Mouse (Mus musculus): ENCODE data around the gene Epb41l3. TPM values are rescaled to one million over a fixed set of nuclear protein-coding genes. Genes with fewer than 3 reads are reported as not detected.

Gene Epb41l3
- polyA plus RNA-seq, 1 experiment = 27.1 TPM

DNA sequence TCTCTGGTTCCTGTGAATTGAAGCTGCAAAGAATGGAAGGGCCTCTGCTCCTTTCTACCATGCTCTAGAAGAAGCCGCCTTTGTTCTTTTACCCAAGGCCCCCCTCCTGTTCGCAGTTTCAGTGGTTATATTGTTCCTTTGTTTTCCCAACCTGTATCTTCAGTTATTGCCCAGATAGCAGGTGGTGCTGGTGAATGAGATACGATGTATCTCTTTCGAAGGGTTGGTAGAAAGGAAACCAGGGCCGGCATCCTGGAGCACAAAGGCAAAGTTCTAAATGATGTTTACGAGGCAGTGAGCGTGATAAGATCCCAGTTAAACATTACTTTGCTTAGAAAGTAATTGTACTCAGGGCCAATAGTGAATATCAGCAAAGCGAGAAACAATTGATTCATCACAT, 27.8 kb downstream of the Epb41l3 start:
- Histone ChIP-seq H3K4me1 (ENCODE audit: control insufficient read depth, insufficient read depth, low read length) (no peaks in the 10 kb centered on the region), H3K27me3 (ENCODE audit: control insufficient read depth, insufficient read depth, low read length, poor library complexity, severe bottlenecking) (no peaks in the 10 kb centered on the region), H3K9me3 (replicated peaks; ENCODE audit: control insufficient read depth, insufficient read depth, low read length, poor library complexity, severe bottlenecking) (no peaks in the 10 kb centered on the region), H3K9ac (ENCODE audit: low read depth, poor library complexity, severe bottlenecking) (no peak overlapping the region), H3K4me3 (ENCODE audit: low read depth, low read length) (no peak overlapping the region), H3K27ac (ENCODE audit: insufficient read depth, low read length) (no peak overlapping the region), H3K36me3 (ENCODE audit: control insufficient read depth, insufficient read depth, low read length, poor library complexity, severe bottlenecking) (no peaks in the 10 kb centered on the region)
- no peak for TF ChIP-seq EP300 (IDR thresholded peaks at IDR 0.05; ENCODE audit: insufficient read depth, low read depth, low read length)
- TF ChIP-seq POLR2A (IDR thresholded peaks at IDR 0.05; ENCODE audit: insufficient read depth, low read length) = no peak
- no peak for TF ChIP-seq CTCF (IDR thresholded peaks at IDR 0.05; ENCODE audit: low read depth, low read length)

- Histone ChIP-seq H3K9ac (ENCODE audit: low read depth, poor library complexity, severe bottlenecking) (no peak overlapping the region), H3K4me1 (ENCODE audit: control insufficient read depth, insufficient read depth, low read length) (no peaks in the 10 kb centered on the region), H3K36me3 (ENCODE audit: control insufficient read depth, insufficient read depth, low read length, poor library complexity, severe bottlenecking) (no peaks in the 10 kb centered on the region), H3K9me3 (replicated peaks; ENCODE audit: control insufficient read depth, insufficient read depth, low read length, poor library complexity, severe bottlenecking) (no peaks in the 10 kb centered on the region), H3K27me3 (ENCODE audit: control insufficient read depth, insufficient read depth, low read length, poor library complexity, severe bottlenecking) (no peaks in the 10 kb centered on the region), H3K27ac (ENCODE audit: insufficient read depth, low read length) (no peak overlapping the region), H3K4me3 (ENCODE audit: low read depth, low read length) (no peak overlapping the region)
- TF ChIP-seq CTCF (IDR thresholded peaks at IDR 0.05; ENCODE audit: low read depth, low read length) = no peak
- TF ChIP-seq POLR2A (IDR thresholded peaks at IDR 0.05; ENCODE audit: insufficient read depth, low read length) = no peak
- no peak for TF ChIP-seq EP300 (IDR thresholded peaks at IDR 0.05; ENCODE audit: insufficient read depth, low read depth, low read length)
These were observed 29.7 kb downstream of the Epb41l3 start for GRCm38 (mm10) chr17:69105035-69105798.

GRCm38 (mm10) chr17:69105799-69106401, 30.4 kb downstream of the Epb41l3 start:
- TF ChIP-seq CTCF (IDR thresholded peaks at IDR 0.05; ENCODE audit: low read depth, low read length) (peak; percentile 9), POLR2A (IDR thresholded peaks at IDR 0.05; ENCODE audit: insufficient read depth, low read length) (no peak)
- Histone ChIP-seq H3K27me3 (ENCODE audit: control insufficient read depth, insufficient read depth, low read length, poor library complexity, severe bottlenecking) (no peaks in the 10 kb centered on the region), H3K9ac (ENCODE audit: low read depth, poor library complexity, severe bottlenecking) (no peak overlapping the region), H3K27ac (ENCODE audit: insufficient read depth, low read length) (no peak overlapping the region), H3K36me3 (ENCODE audit: control insufficient read depth, insufficient read depth, low read length, poor library complexity, severe bottlenecking) (no peaks in the 10 kb centered on the region), H3K4me1 (ENCODE audit: control insufficient read depth, insufficient read depth, low read length) (no peaks in the 10 kb centered on the region), H3K9me3 (replicated peaks; ENCODE audit: control insufficient read depth, insufficient read depth, low read length, poor library complexity, severe bottlenecking) (no peaks in the 10 kb centered on the region), H3K4me3 (ENCODE audit: low read depth, low read length) (no peak overlapping the region)

DNA sequence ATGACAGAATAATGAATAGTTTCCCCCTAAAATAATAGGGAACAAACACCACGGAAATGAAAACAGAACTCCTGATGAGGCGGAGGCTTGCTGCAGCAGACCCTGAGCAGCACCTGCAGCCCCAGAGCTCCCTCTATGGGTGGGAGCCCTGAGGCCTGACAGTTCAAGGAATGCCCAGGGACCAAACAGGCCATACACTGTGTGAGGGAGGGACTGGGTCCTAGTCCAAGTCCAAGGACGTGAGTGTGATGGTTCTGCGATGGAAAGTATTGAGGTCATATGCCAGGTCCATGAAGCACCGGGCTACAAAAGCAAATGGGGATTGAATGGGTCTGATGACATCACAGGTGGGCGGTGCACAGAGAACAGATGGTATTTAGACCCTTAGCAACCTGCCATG, 33.7 kb downstream of the Epb41l3 start:
- TF ChIP-seq EP300 (IDR thresholded peaks at IDR 0.05; ENCODE audit: insufficient read depth, low read depth, low read length) = no peak
- peak; percentile 39 for TF ChIP-seq CTCF (IDR thresholded peaks at IDR 0.05; ENCODE audit: low read depth, low read length)
- H3K4me3 ChIP-seq (ENCODE audit: low read depth, low read length) = no peak overlapping the region
- no peaks in the 10 kb centered on the region for H3K4me1 ChIP-seq (ENCODE audit: control insufficient read depth, insufficient read depth, low read length)
- H3K27ac ChIP-seq (ENCODE audit: insufficient read depth, low read length) = no peak overlapping the region
- no peaks in the 10 kb centered on the region for H3K36me3 ChIP-seq (ENCODE audit: control insufficient read depth, insufficient read depth, low read length, poor library complexity, severe bottlenecking)
- no peak overlapping the region for H3K9ac ChIP-seq (ENCODE audit: low read depth, poor library complexity, severe bottlenecking)
- H3K27me3 ChIP-seq (ENCODE audit: control insufficient read depth, insufficient read depth, low read length, poor library complexity, severe bottlenecking) = no peaks in the 10 kb centered on the region
- no peaks in the 10 kb centered on the region for H3K9me3 ChIP-seq (replicated peaks; ENCODE audit: control insufficient read depth, insufficient read depth, low read length, poor library complexity, severe bottlenecking)

- H3K4me1 ChIP-seq (ENCODE audit: control insufficient read depth, insufficient read depth, low read length) = no peaks in the 10 kb centered on the region
- H3K9ac ChIP-seq (ENCODE audit: low read depth, poor library complexity, severe bottlenecking) = no peak overlapping the region
- H3K4me3 ChIP-seq (ENCODE audit: low read depth, low read length) = no peak overlapping the region
- H3K27ac ChIP-seq (ENCODE audit: insufficient read depth, low read length) = no peak overlapping the region
- no peaks in the 10 kb centered on the region for H3K36me3 ChIP-seq (ENCODE audit: control insufficient read depth, insufficient read depth, low read length, poor library complexity, severe bottlenecking)
- H3K9me3 ChIP-seq (replicated peaks; ENCODE audit: control insufficient read depth, insufficient read depth, low read length, poor library complexity, severe bottlenecking) = no peaks in the 10 kb centered on the region
- no peaks in the 10 kb centered on the region for H3K27me3 ChIP-seq (ENCODE audit: control insufficient read depth, insufficient read depth, low read length, poor library complexity, severe bottlenecking)
- TF ChIP-seq CTCF (IDR thresholded peaks at IDR 0.05; ENCODE audit: low read depth, low read length) = no peak
- TF ChIP-seq EP300 (IDR thresholded peaks at IDR 0.05; ENCODE audit: insufficient read depth, low read depth, low read length) = no peak
- no peak for TF ChIP-seq POLR2A (IDR thresholded peaks at IDR 0.05; ENCODE audit: insufficient read depth, low read length)
These were observed 36.7 kb downstream of the Epb41l3 start for GRCm38 (mm10) chr17:69112232-69112631.

- H3K27ac ChIP-seq (ENCODE audit: insufficient read depth, low read length) = no peak overlapping the region
- no peaks in the 10 kb centered on the region for H3K27me3 ChIP-seq (ENCODE audit: control insufficient read depth, insufficient read depth, low read length, poor library complexity, severe bottlenecking)
- H3K9ac ChIP-seq (ENCODE audit: low read depth, poor library complexity, severe bottlenecking) = no peak overlapping the region
- H3K9me3 ChIP-seq (replicated peaks; ENCODE audit: control insufficient read depth, insufficient read depth, low read length, poor library complexity, severe bottlenecking) = no peaks in the 10 kb centered on the region
- TF ChIP-seq POLR2A (IDR thresholded peaks at IDR 0.05; ENCODE audit: insufficient read depth, low read length) (no peak), CTCF (IDR thresholded peaks at IDR 0.05; ENCODE audit: low read depth, low read length) (no peak), EP300 (IDR thresholded peaks at IDR 0.05; ENCODE audit: insufficient read depth, low read depth, low read length) (no peak)
- H3K4me1 ChIP-seq (ENCODE audit: control insufficient read depth, insufficient read depth, low read length) = no peaks in the 10 kb centered on the region
- H3K4me3 ChIP-seq (ENCODE audit: low read depth, low read length) = no peak overlapping the region
- no peaks in the 10 kb centered on the region for H3K36me3 ChIP-seq (ENCODE audit: control insufficient read depth, insufficient read depth, low read length, poor library complexity, severe bottlenecking)
These were observed 43.7 kb downstream of the Epb41l3 start for GRCm38 (mm10) chr17:69119183-69119582.
